Mouse (Mus musculus) liver, embryonic 14.5 days (tissue): ENCODE measurements at regions not wholly inside any gene's neighbourhood (a gene's known extent, or its start where the extent isn't known, plus 50 kb on each side); places are given as distances from the start of the nearest gene placed in this dataset.

Experiments used
- CTCF ChIP-seq: IDR thresholded peaks from 2 replicates; pipeline ENCODE4 v1.5.1; 2016; ENCODE audit warnings: antibody characterized with exemption, low read depth, control low read depth
- EP300 ChIP-seq: IDR thresholded peaks from 2 replicates; pipeline ENCODE4 v1.6.1; 2016; ENCODE audit warnings: antibody characterized with exemption, low read depth

GRCm38 (mm10) chr9:43692015-43692414 lies 51.8 kb upstream of the Nectin1 start:
- TF ChIP-seq CTCF (no peak), EP300 (no peak)
